Mouse (Mus musculus): ENCODE measurements around the gene Zmat3.

Zmat3 gene

GRCm38 (mm10) chr3:32371957-32372356 lies 6.1 kb upstream of the Zmat3 start:
- in situ Hi-C loops (cut with MboI): no loop called here

- in situ Hi-C loops (cut with MboI): no loop called here
Observed at GRCm38 (mm10) chr3:32367516-32367915, 1.7 kb upstream of the Zmat3 start.

- in situ Hi-C loops (cut with MboI): no loop called here
Observed at GRCm38 (mm10) chr3:32366246-32366734, 476 bp upstream of the Zmat3 start.

- in situ Hi-C loops (cut with MboI): no loop called here
Observed at GRCm38 (mm10) chr3:32364841-32365545, 821 bp downstream of the Zmat3 start.

- in situ Hi-C loops (cut with MboI): no loop called here
Observed at GRCm38 (mm10) chr3:32364195-32364594, 1.6 kb downstream of the Zmat3 start.

- in situ Hi-C loops (cut with MboI): no loop called here
Observed at GRCm38 (mm10) chr3:32361221-32361620, 4.6 kb downstream of the Zmat3 start.

GRCm38 (mm10) chr3:32347881-32348280 lies 17.9 kb downstream of the Zmat3 start:
- in situ Hi-C loops (cut with MboI): loop anchor here (25.0 kb wide), 1 partner anchor 339 kb away; no protein-coding TSS in a partner anchor

- in situ Hi-C loops (cut with MboI): loop anchor here (25.0 kb wide), 1 partner anchor 342 kb away; no protein-coding TSS in a partner anchor
Observed at GRCm38 (mm10) chr3:32345249-32345648, 20.6 kb downstream of the Zmat3 start.

- in situ Hi-C loops (cut with MboI): loop anchor here (25.0 kb wide), 1 partner anchor 342 kb away; no protein-coding TSS in a partner anchor
Observed at GRCm38 (mm10) chr3:32344825-32345224, 21.0 kb downstream of the Zmat3 start.

- in situ Hi-C loops (cut with MboI): loop anchor here (25.0 kb wide), 1 partner anchor 344 kb away; no protein-coding TSS in a partner anchor
Observed at GRCm38 (mm10) chr3:32343371-32343770, 22.4 kb downstream of the Zmat3 start.

- in situ Hi-C loops (cut with MboI): loop anchor here (25.0 kb wide), 1 partner anchor 346 kb away; no protein-coding TSS in a partner anchor
Observed at GRCm38 (mm10) chr3:32341434-32341833, 24.4 kb downstream of the Zmat3 start.

GRCm38 (mm10) chr3:32338231-32338630 lies 27.6 kb downstream of the Zmat3 start:
- in situ Hi-C loops (cut with MboI): loop anchor here (10.0 to 25.0 kb wide), 2 partner anchors 167 to 349 kb away; no protein-coding TSS in a partner anchor

GRCm38 (mm10) chr3:32337770-32338169 lies 28.0 kb downstream of the Zmat3 start:
- in situ Hi-C loops (cut with MboI): loop anchor here (10.0 to 25.0 kb wide), 2 partner anchors 167 to 350 kb away; no protein-coding TSS in a partner anchor

GRCm38 (mm10) chr3:32334901-32335300 lies 30.9 kb downstream of the Zmat3 start:
- in situ Hi-C loops (cut with MboI): loop anchor here (10.0 to 25.0 kb wide), 2 partner anchors 170 to 352 kb away; no protein-coding TSS in a partner anchor

- in situ Hi-C loops (cut with MboI): loop anchor here (10.0 to 25.0 kb wide), 2 partner anchors 171 to 354 kb away; no protein-coding TSS in a partner anchor
Observed at GRCm38 (mm10) chr3:32333456-32334086, 32.2 kb downstream of the Zmat3 start.

- in situ Hi-C loops (cut with MboI): no loop called here
Observed at GRCm38 (mm10) chr3:32317901-32318416, 47.9 kb downstream of the Zmat3 start.

GRCm38 (mm10) chr3:32317165-32317900 lies 48.5 kb downstream of the Zmat3 start:
- in situ Hi-C loops (cut with MboI): no loop called here

- in situ Hi-C loops (cut with MboI): no loop called here
Observed at GRCm38 (mm10) chr3:32314746-32315145, 51.1 kb downstream of the Zmat3 start.

- in situ Hi-C loops (cut with MboI): no loop called here
Observed at GRCm38 (mm10) chr3:32304171-32304570, 61.6 kb downstream of the Zmat3 start.

- in situ Hi-C loops (cut with MboI): no loop called here
Observed at GRCm38 (mm10) chr3:32292001-32292400, 73.8 kb downstream of the Zmat3 start.

Data from mature B cell (primary cell).